Mouse (Mus musculus): ENCODE data around the gene Cdc5l.

DNA sequence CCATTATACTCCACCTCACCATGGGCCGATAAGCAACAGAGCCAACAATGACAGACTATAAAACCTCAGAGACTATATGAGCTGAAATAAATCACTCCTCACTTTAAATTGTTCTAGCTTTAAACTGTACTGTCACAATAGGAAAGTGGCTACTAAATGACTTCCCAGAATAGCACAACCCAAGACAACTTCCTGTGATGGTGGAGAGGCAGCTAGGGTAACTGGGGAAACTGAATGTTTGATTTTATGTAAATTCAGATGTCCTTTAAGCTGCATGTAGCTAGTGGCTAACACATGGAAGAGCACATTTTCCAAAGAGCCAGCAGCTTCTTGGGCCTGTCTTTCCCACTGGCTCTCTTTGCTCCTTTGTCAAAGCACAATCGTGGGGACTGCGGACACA is 50.2 kb downstream of the Cdc5l start:
- TF ChIP-seq POLR2A (IDR thresholded peaks at IDR 0.05; ENCODE audit: extremely low read depth, insufficient read depth, low read length) (no peak), CTCF (IDR thresholded peaks at IDR 0.05; ENCODE audit: extremely low read depth, insufficient read depth, low read length) (no peak)

All from cortical plate, adult 2 months (tissue).